Mouse (Mus musculus) left cerebral cortex, adult 8-10 months (tissue): ENCODE measurements around the gene S1pr2. TPM values are rescaled to one million over a fixed set of nuclear protein-coding genes. Genes with fewer than 3 reads are reported as not detected.

Experiments
- microRNA-seq, 2 experiments: library from miRNA; unstranded; fragments of <30 nt; microRNA quantifications; one replicate each; pipeline ENCODE4 v1.2.0; 2022
- total RNA-seq, 4 experiments: library from RNA; stranded (reverse); gene quantifications; 2 replicates each; pipeline ENCODE4 v1.2.4; 2022

S1pr2 gene
- total RNA-seq, 4 experiments from 2014 or later: 2.0 to 3.4 (median 2.7) TPM

Small RNA genes lying within 50 kb of the gene (microRNA-seq; reads per million reads assigned to microRNA genes)
- gene Mir7081: 1.1 to 1.3 reads per million in 2 experiments

Other genes with a start within 250 kb of the S1pr2 start
- gene Olfm2, start 230.4 kb downstream of the S1pr2 start, total RNA-seq: 100 to 1,000 TPM; 122 to 129 (median 125) TPM
- gene Col5a3, start 161.7 kb downstream of the S1pr2 start, total RNA-seq: 1 to 10 TPM; 1.0 to 2.0 (median 1.3) TPM
- gene Rdh8, start 158.3 kb downstream of the S1pr2 start, total RNA-seq: not detected
- 10 to 100 TPM; 71.9 to 91.7 (median 82.6) TPM for gene A230050P20Rik, start 108.1 kb downstream of the S1pr2 start, total RNA-seq
- 10 to 100 TPM in 1 of 4 experiments, 1 to 10 TPM in 3; 8.4 to 10.1 (median 9.2) TPM for gene Angptl6, start 97.1 kb downstream of the S1pr2 start, total RNA-seq
- gene Ppan, start 88.6 kb downstream of the S1pr2 start, total RNA-seq: 10 to 100 TPM; 21.5 to 27.2 (median 23.6) TPM
- gene Eif3g, start 78.2 kb downstream of the S1pr2 start, total RNA-seq: 100 to 1,000 TPM; 130 to 139 (median 136) TPM
- gene Dnmt1, start 16.9 kb downstream of the S1pr2 start, total RNA-seq: 10 to 100 TPM; 39.7 to 41.3 (median 40.5) TPM
- gene Mrpl4, start 26.0 kb upstream of the S1pr2 start, total RNA-seq: 10 to 100 TPM; 55.3 to 68.0 (median 56.9) TPM
- 1 to 10 TPM; 2.2 to 4.8 (median 4.1) TPM for gene Icam1, start 39.2 kb upstream of the S1pr2 start, total RNA-seq
- gene Icam4, start 52.6 kb upstream of the S1pr2 start, total RNA-seq: 1 to 10 TPM; 1.5 to 2.3 (median 1.8) TPM
- 100 to 1,000 TPM; 194 to 206 (median 202) TPM for gene Icam5, start 55.3 kb upstream of the S1pr2 start, total RNA-seq
- gene Zglp1, start 90.3 kb upstream of the S1pr2 start, total RNA-seq: 1 to 10 TPM in 2 of 4 experiments, not detected in 2; 1.1 to 1.7 TPM
- 1 to 10 TPM in 2 of 4 experiments, under 1 TPM in 1, not detected in 1; 0.55 to 2.3 (median 1.8) TPM for gene Gm49373, start 96.3 kb upstream of the S1pr2 start, total RNA-seq
- gene Fdx1l, start 96.8 kb upstream of the S1pr2 start, total RNA-seq: 10 to 100 TPM; 55.8 to 63.7 (median 58.3) TPM
- gene Gm38431, start 115.2 kb upstream of the S1pr2 start, total RNA-seq: 1 to 10 TPM; 1.3 to 2.2 (median 1.6) TPM
- 10 to 100 TPM; 24.4 to 30.0 (median 26.6) TPM for gene Raver1, start 115.2 kb upstream of the S1pr2 start, total RNA-seq
- gene Tyk2, start 154.5 kb upstream of the S1pr2 start, total RNA-seq: 10 to 100 TPM; 11.1 to 14.5 (median 13.3) TPM
- gene Cdc37, start 173.2 kb upstream of the S1pr2 start, total RNA-seq: 100 to 1,000 TPM; 116 to 150 (median 135) TPM
- gene Pde4a, start 188.9 kb upstream of the S1pr2 start, total RNA-seq: 10 to 100 TPM; 91.9 to 94.8 (median 93.7) TPM